Mouse (Mus musculus): ENCODE results near the gene Ubxn1. TPM values are rescaled to one million over a fixed set of nuclear protein-coding genes. Genes with fewer than 3 reads are reported as not detected.

Ubxn1 gene
- polyA plus RNA-seq, 1 experiment from 2014 or later = 164 TPM

DNA sequence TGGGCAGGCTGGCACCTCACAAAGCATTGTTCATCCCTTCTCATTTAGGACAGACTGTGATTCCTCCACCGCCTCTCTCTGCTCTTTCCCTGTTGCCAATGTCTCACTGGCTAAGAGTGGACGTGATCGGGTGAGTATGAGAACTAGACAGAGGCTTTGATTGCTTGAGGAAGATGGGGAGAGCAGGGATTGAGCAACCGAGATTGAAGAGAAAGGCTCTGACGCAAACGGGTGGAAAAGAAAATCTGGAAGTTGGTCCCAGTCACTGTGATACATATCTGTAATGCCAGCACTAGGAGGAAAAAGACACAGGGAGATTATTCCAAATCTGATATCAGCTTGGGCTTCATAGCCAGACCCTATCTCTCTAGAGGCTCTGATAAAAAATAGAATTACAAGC, 28.3 kb upstream of the Ubxn1 start:
- H3K9ac ChIP-seq (replicated peaks; ENCODE audit: low read depth) = no peak overlapping the region
- H3K9me3 ChIP-seq (ENCODE audit: low read length) = no peaks in the 10 kb centered on the region
- H3K27ac ChIP-seq (ENCODE audit: low read length) = no peak overlapping the region
- H3K4me2 ChIP-seq (replicated peaks; ENCODE audit: low read depth, low read length) = no peak overlapping the region
- peak; percentile 37 for DNase-seq (ENCODE audit: low spot score)
- H3K4me1 ChIP-seq (ENCODE audit: insufficient read depth, low read depth, low read length) = peaks cover 10% of the 10 kb centered on the region; the same call in 1 of the 2 replicates
- H3K36me3 ChIP-seq (ENCODE audit: insufficient read depth, low read length) = peaks cover 16% of the 10 kb centered on the region; the same call in 1 of the 2 replicates
- no peak for ATAC-seq
- WGBS = 77% methylated on average over 6 of the region's 6 CpGs
- TF ChIP-seq CTCF (IDR thresholded peaks at IDR 0.05) (no peak), EP300 (IDR thresholded peaks at IDR 0.05) (no peak)
- no peak overlapping the region for H3K4me3 ChIP-seq (ENCODE audit: low read depth, low read length)
- no peaks in the 10 kb centered on the region for H3K27me3 ChIP-seq (replicated peaks; ENCODE audit: insufficient read depth, low read length)

DNA sequence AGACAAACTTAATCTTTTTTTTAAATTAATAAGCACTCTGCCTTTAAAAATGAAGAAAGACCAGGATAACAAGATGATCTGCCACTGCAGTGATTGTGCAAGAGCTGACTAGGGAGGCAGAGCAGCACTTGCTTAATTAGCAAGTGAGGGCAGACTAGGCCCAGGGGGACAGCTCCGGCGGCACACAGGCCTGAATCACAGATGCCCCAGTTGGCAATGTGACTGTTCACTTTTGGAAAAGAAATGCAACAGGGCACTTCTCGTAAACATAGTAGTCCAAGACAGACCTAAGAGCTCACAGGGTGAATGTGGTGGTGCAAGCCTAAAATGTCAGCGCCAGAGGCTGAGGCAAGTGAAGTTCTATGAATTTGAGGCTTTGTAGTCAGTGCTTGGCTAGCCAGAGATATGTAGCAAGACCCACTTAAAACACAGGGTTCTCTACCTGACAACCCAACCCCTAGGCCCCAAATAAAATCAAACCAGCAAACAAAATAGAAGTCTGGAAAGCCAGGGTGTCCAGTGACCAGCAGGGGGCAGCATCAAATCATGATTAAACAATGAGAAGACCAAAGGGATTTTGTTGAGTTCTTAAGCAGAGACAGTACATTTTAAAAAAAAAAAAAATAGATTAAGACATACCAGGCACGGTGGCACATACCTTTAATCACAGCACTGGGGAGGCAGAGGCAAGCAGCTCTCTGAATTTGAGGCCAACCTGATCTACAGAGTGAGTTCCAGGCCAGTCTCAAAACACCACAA, 26.7 kb upstream of the Ubxn1 start:
- 45% methylated on average over 5 of the region's 5 CpGs for WGBS
- Histone ChIP-seq H3K27me3 (replicated peaks; ENCODE audit: insufficient read depth, low read length) (no peaks in the 10 kb centered on the region), H3K4me3 (ENCODE audit: low read depth, low read length) (no peak overlapping the region), H3K9ac (replicated peaks; ENCODE audit: low read depth) (peak overlapping the region; percentile 12; the same call in 1 of the 2 replicates), H3K9me3 (ENCODE audit: low read length) (no peaks in the 10 kb centered on the region), H3K4me1 (ENCODE audit: insufficient read depth, low read depth, low read length) (peaks cover 6% of the 10 kb centered on the region; the same call in 1 of the 2 replicates), H3K27ac (ENCODE audit: low read length) (peak overlapping the region; percentile 49), H3K4me2 (replicated peaks; ENCODE audit: low read depth, low read length) (no peak overlapping the region), H3K36me3 (ENCODE audit: insufficient read depth, low read length) (peaks cover 16% of the 10 kb centered on the region; the same call in 1 of the 2 replicates)
- TF ChIP-seq EP300 (IDR thresholded peaks at IDR 0.05) (no peak), CTCF (IDR thresholded peaks at IDR 0.05) (peak; percentile 81)
- DNase-seq (ENCODE audit: low spot score) = peak; percentile 89
- ATAC-seq = peak; percentile 45

DNA sequence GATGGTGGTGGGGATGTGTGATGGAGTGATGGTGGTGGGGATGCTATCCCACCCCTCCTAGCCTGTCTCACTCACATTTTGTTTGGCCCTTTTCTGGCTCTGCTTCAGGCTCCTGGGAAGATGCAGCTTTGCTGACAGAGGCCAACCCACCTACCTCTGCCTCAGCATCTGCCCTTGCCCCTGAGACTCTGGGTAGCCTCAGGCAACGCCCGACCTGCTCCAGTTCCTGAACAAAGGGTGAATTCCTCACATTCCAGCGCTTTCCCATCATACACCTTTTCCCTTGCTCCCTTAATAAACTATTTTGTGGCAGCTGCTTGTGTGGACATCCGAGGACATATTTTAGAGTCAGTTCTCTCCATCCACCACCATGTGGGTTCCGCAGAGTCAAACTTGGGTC, 22.9 kb upstream of the Ubxn1 start:
- Histone ChIP-seq H3K9ac (replicated peaks; ENCODE audit: low read depth) (no peak overlapping the region), H3K4me1 (ENCODE audit: insufficient read depth, low read depth, low read length) (no peaks in the 10 kb centered on the region), H3K4me3 (ENCODE audit: low read depth, low read length) (no peak overlapping the region), H3K36me3 (ENCODE audit: insufficient read depth, low read length) (peaks cover 16% of the 10 kb centered on the region; the same call in 1 of the 2 replicates), H3K27ac (ENCODE audit: low read length) (no peak overlapping the region), H3K27me3 (replicated peaks; ENCODE audit: insufficient read depth, low read length) (no peaks in the 10 kb centered on the region), H3K4me2 (replicated peaks; ENCODE audit: low read depth, low read length) (no peak overlapping the region), H3K9me3 (ENCODE audit: low read length) (no peaks in the 10 kb centered on the region)
- no peak for ATAC-seq
- WGBS = 69% methylated on average over 5 of the region's 5 CpGs
- TF ChIP-seq EP300 (IDR thresholded peaks at IDR 0.05) (no peak), CTCF (IDR thresholded peaks at IDR 0.05) (no peak)
- DNase-seq (ENCODE audit: low spot score) = no peak

DNA sequence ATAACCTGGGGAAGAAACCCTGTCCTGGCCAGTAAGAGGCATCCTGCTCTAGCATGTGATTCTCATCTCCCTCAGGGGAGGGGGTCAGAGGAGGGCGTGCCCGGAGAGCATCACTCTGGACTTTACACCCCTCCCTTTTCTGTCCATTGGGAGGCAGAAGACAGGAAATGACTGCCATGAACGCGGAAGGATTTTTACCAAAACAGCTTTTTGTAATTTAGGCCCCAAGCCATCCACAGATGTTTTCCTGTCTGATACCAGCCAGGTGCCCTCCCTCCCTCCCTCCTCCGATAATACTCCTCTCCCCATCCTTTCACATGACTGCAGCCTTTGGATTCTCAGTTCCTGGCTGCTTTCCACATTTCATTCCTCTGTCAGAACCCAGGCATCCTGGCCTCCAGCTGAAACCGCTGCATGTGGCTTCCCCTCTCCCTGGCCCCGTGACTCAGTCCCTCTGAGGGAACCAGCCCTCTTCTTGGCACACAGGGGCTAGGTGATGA, 20.8 kb upstream of the Ubxn1 start, which contains the start of gene Lrrn4cl:
TSS of gene Lrrn4cl (plus strand) at position 367 of the 500 bp plus-strand sequence.
- no peaks in the 10 kb centered on the region for H3K9me3 ChIP-seq (ENCODE audit: low read length)
- no peaks in the 10 kb centered on the region for H3K4me1 ChIP-seq (ENCODE audit: insufficient read depth, low read depth, low read length)
- no peak for TF ChIP-seq EP300 (IDR thresholded peaks at IDR 0.05)
- TF ChIP-seq CTCF (IDR thresholded peaks at IDR 0.05) = no peak
- H3K27ac ChIP-seq (ENCODE audit: low read length) = no peak within 1 kb of the TSS
- H3K4me3 ChIP-seq (ENCODE audit: low read depth, low read length) = no peak within 1 kb of the TSS
- no peaks in the 10 kb centered on the region for H3K27me3 ChIP-seq (replicated peaks; ENCODE audit: insufficient read depth, low read length)
- 0 out of 2 replicates have a peak within 1 kb of the TSS, but pooled peaks have one; percentile 1 for H3K4me2 ChIP-seq (replicated peaks; ENCODE audit: low read depth, low read length)
- 22% methylated on average over 7 of the region's 7 CpGs for WGBS
- ATAC-seq (peak; percentile 82), DNase-seq (ENCODE audit: low spot score) (peak; percentile 82)
- H3K36me3 ChIP-seq (ENCODE audit: insufficient read depth, low read length) = peaks cover 16% of the 10 kb centered on the region; the same call in 1 of the 2 replicates
- no peak within 1 kb of the TSS for H3K9ac ChIP-seq (replicated peaks; ENCODE audit: low read depth)

DNA sequence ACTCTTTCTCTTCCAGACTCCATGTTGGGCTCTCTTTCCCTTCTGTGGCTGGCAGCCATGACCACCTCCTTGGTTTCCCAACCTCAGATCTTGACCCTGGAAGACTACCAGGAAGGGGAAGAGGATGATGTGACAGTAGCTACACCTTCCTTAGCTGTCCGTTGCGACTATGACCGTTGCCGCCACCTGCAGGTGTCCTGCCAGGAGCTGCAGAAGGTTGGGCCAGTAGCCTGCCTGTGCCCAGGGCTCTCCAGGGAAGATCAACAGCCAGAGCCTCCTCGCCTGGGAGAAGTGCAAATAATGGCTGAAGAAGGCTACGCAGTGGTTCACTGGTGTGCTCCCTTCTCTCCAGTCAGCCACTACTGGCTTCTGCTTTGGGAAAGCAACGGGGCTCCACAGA, 19.7 kb upstream of the Ubxn1 start:
- no peaks in the 10 kb centered on the region for H3K9me3 ChIP-seq (ENCODE audit: low read length)
- no peaks in the 10 kb centered on the region for H3K27me3 ChIP-seq (replicated peaks; ENCODE audit: insufficient read depth, low read length)
- TF ChIP-seq EP300 (IDR thresholded peaks at IDR 0.05) (no peak), CTCF (IDR thresholded peaks at IDR 0.05) (peak; percentile 49)
- WGBS = 32% methylated on average over 7 of the region's 7 CpGs
- DNase-seq (ENCODE audit: low spot score) (peak; percentile 36), ATAC-seq (peak; percentile 52)
- H3K4me2 ChIP-seq (replicated peaks; ENCODE audit: low read depth, low read length) = 0 out of 2 replicates have a peak overlapping the region, but pooled peaks have one; percentile 1
- no peak overlapping the region for H3K4me3 ChIP-seq (ENCODE audit: low read depth, low read length)
- H3K9ac ChIP-seq (replicated peaks; ENCODE audit: low read depth) = no peak overlapping the region
- H3K36me3 ChIP-seq (ENCODE audit: insufficient read depth, low read length) = peaks cover 10% of the 10 kb centered on the region; the same call in 1 of the 2 replicates
- H3K27ac ChIP-seq (ENCODE audit: low read length) = no peak overlapping the region
- H3K4me1 ChIP-seq (ENCODE audit: insufficient read depth, low read depth, low read length) = no peaks in the 10 kb centered on the region

DNA sequence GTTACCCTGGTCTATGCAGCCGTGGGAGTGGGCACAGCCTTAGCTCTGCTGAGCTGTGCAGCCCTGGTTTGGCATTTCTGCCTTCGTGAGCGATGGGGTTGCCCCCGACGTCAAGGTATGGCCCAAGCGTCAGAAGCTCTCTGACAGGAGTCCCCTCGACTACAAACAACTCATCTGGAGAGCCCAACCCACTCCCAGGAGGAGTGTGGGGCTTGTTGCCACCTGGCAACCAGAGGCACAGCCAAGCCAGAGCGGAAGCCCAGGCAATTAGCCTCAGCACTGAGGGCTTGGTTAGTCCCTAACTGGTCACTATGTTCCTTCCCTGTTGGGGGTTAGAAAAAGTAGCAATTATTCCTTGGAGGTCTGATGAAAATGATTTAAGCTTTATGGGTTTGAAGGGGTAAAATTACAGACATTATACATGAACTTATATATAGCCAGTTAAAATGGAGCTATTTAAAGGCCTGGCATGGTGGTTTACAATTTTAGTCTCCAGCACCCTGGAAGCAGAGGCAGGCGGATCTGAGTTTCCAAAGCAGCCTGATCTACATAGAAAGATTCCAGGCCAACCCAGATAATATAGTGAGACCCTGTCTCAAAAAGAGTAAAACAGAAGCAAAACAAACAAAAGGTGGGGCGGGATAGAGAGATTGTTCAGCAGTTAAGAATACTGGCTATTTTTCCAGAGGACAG, 18.9 kb upstream of the Ubxn1 start:
- DNase-seq (ENCODE audit: low spot score) = no peak
- H3K4me1 ChIP-seq (ENCODE audit: insufficient read depth, low read depth, low read length) = no peaks in the 10 kb centered on the region
- no peaks in the 10 kb centered on the region for H3K27me3 ChIP-seq (replicated peaks; ENCODE audit: insufficient read depth, low read length)
- H3K9me3 ChIP-seq (ENCODE audit: low read length) = no peaks in the 10 kb centered on the region
- H3K36me3 ChIP-seq (ENCODE audit: insufficient read depth, low read length) = peaks cover 3% of the 10 kb centered on the region; the same call in 1 of the 2 replicates
- H3K27ac ChIP-seq (ENCODE audit: low read length) = no peak overlapping the region
- 0 out of 2 replicates have a peak, but pooled peaks have one; percentile 11 for ATAC-seq
- TF ChIP-seq CTCF (IDR thresholded peaks at IDR 0.05) = no peak
- TF ChIP-seq EP300 (IDR thresholded peaks at IDR 0.05) = no peak
- H3K4me2 ChIP-seq (replicated peaks; ENCODE audit: low read depth, low read length) = 0 out of 2 replicates have a peak overlapping the region, but pooled peaks have one; percentile 1
- H3K9ac ChIP-seq (replicated peaks; ENCODE audit: low read depth) = no peak overlapping the region
- 47% methylated on average over 10 of the region's 10 CpGs for WGBS
- H3K4me3 ChIP-seq (ENCODE audit: low read depth, low read length) = no peak overlapping the region
